In the genomic region with DNA sequence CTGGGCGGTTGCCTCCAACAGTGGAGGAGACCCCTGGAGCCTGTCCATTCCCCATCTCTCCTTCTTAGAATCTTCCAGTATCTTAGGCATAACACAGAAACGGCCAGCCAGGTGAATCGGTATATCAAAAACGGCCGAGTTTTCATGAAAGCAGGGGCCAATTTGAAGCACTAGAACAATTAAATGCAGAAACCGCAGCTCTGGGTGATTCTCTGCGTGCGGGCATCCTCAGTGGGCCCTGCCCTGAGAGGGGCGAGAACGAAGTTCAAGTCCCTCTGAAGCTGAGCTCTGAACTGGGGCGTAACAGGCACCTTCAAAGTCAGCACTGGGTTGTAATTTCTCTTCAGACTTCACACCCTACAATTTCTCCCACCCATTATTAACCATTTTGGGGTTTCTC, we compare ENCODE assay signal across 9 mouse cellular contexts. TPM values are rescaled to one million over a fixed set of nuclear protein-coding genes. Genes with fewer than 3 reads are reported as not detected.
DNase-seq lines count a peak whose midpoint lies in the region; ATAC-seq and TF ChIP-seq lines count a peak whose summit lies in the region.
"Had no signal": no experiment of that assay in that cellular context is flagged by ENCODE, and none has a peak within 500 bp of the region (broad histone marks: within the 10 kb centered on the region; RNA-seq: fewer than 3 reads in every experiment).

No protein-coding gene starts in this region.

- H3K36me3 ChIP-seq in kidney, embryonic 15.5 days = no peaks in the 10 kb centered on the region
- H3K36me3 ChIP-seq in kidney, adult 2 months (ENCODE audit: control insufficient read depth, insufficient read depth, low read length) = no peaks in the 10 kb centered on the region
- no peaks in the 10 kb centered on the region for H3K36me3 ChIP-seq in embryonic facial prominence, embryonic 14.5 days (ENCODE audit: control insufficient read depth, insufficient read depth, low read length)
- no peaks in the 10 kb centered on the region for H3K36me3 ChIP-seq in intestine, embryonic 14.5 days (ENCODE audit: control insufficient read depth, insufficient read depth, low read length)
- no peaks in the 10 kb centered on the region for H3K36me3 ChIP-seq in midbrain, postnatal 0 days (ENCODE audit: insufficient read depth, low read length)

- H3K27me3 ChIP-seq in kidney, embryonic 15.5 days = peaks cover 73% of the 10 kb centered on the region
- H3K27me3 ChIP-seq in kidney, adult 2 months (replicated peaks; ENCODE audit: control insufficient read depth, insufficient read depth, low read length) = peaks cover 13% of the 10 kb centered on the region
- H3K27me3 ChIP-seq in embryonic facial prominence, embryonic 14.5 days (replicated peaks; ENCODE audit: control insufficient read depth, insufficient read depth, low read length) = peaks cover 73% of the 10 kb centered on the region
- peaks cover 71% of the 10 kb centered on the region for H3K27me3 ChIP-seq in intestine, embryonic 14.5 days (replicated peaks; ENCODE audit: control insufficient read depth, insufficient read depth, low read length)
- H3K27me3 ChIP-seq in midbrain, postnatal 0 days (ENCODE audit: insufficient read depth, low read length) = peaks cover 60% of the 10 kb centered on the region

- H3K9me3 ChIP-seq in kidney, embryonic 15.5 days (replicated peaks) = no peaks in the 10 kb centered on the region
- H3K9me3 ChIP-seq in embryonic facial prominence, embryonic 14.5 days (ENCODE audit: control insufficient read depth, low read length) = no peaks in the 10 kb centered on the region
- H3K9me3 ChIP-seq in intestine, embryonic 14.5 days (ENCODE audit: control insufficient read depth, low read length) = no peaks in the 10 kb centered on the region
- no peaks in the 10 kb centered on the region for H3K9me3 ChIP-seq in midbrain, postnatal 0 days (ENCODE audit: low read length)

- 2% methylated on average over 11 of the region's 11 CpGs for WGBS in kidney, embryonic 15.5 days
- WGBS in kidney, adult 2 months = 6% methylated on average over 11 of the region's 11 CpGs
- WGBS in embryonic facial prominence, embryonic 14.5 days = under 1% methylated on average over 11 of the region's 11 CpGs
- WGBS in intestine, embryonic 14.5 days = 2% methylated on average over 11 of the region's 11 CpGs
- WGBS in midbrain, postnatal 0 days = 3% methylated on average over 11 of the region's 11 CpGs

- ATAC-seq in kidney, embryonic 15.5 days (replicated peaks; ENCODE audit: low FRiP score) = no peak; the same call in 1 of the 2 replicates
- ATAC-seq in embryonic facial prominence, embryonic 14.5 days (ENCODE audit: low read depth) = no peak
- ATAC-seq in intestine, embryonic 14.5 days (replicated peaks; ENCODE audit: low FRiP score, low TSS enrichment, low read depth) = no peak; the same call in 1 of the 2 replicates
- ATAC-seq in midbrain, postnatal 0 days (ENCODE audit: low FRiP score) = no peak

- H3K27ac ChIP-seq in kidney, embryonic 15.5 days = no peak overlapping the region
- no peak overlapping the region for H3K27ac ChIP-seq in kidney, adult 2 months (ENCODE audit: insufficient read depth, low read depth, low read length)
- H3K27ac ChIP-seq in embryonic facial prominence, embryonic 14.5 days (replicated peaks; ENCODE audit: low read depth, low read length) = no peak overlapping the region
- no peak overlapping the region for H3K27ac ChIP-seq in intestine, embryonic 14.5 days (ENCODE audit: low read depth)
- H3K27ac ChIP-seq in midbrain, postnatal 0 days (ENCODE audit: low read depth, low read length) = no peak overlapping the region

- peaks cover 13% of the 10 kb centered on the region for H3K4me1 ChIP-seq in kidney, embryonic 15.5 days
- H3K4me1 ChIP-seq in kidney, adult 2 months (ENCODE audit: control insufficient read depth, insufficient read depth, low read length) = no peaks in the 10 kb centered on the region
- peaks cover 4% of the 10 kb centered on the region; the same call in 1 of the 2 replicates for H3K4me1 ChIP-seq in embryonic facial prominence, embryonic 14.5 days (ENCODE audit: control insufficient read depth, insufficient read depth, low read length)
- 0 out of 2 replicates have a peak, but pooled peaks cover 2% of the 10 kb centered on the region for H3K4me1 ChIP-seq in intestine, embryonic 14.5 days (replicated peaks; ENCODE audit: control insufficient read depth, insufficient read depth, low read length)
- no peaks in the 10 kb centered on the region for H3K4me1 ChIP-seq in midbrain, postnatal 0 days (ENCODE audit: insufficient read depth, low read length)

- H3K4me3 ChIP-seq in kidney, embryonic 15.5 days (replicated peaks) = peak overlapping the region; percentile 59
- no peak overlapping the region for H3K4me3 ChIP-seq in kidney, adult 2 months (ENCODE audit: insufficient read depth, low read depth, low read length)
- peak overlapping the region; percentile 54 for H3K4me3 ChIP-seq in embryonic facial prominence, embryonic 14.5 days (ENCODE audit: low read depth, low read length)
- no peak overlapping the region for H3K4me3 ChIP-seq in intestine, embryonic 14.5 days (ENCODE audit: low read depth, low read length)
- no peak overlapping the region for H3K4me3 ChIP-seq in midbrain, postnatal 0 days (ENCODE audit: low read depth, low read length)

- H3K9ac ChIP-seq in kidney, embryonic 15.5 days = no peak overlapping the region
- no peak overlapping the region for H3K9ac ChIP-seq in embryonic facial prominence, embryonic 14.5 days (ENCODE audit: low read depth, low read length)
- H3K9ac ChIP-seq in intestine, embryonic 14.5 days (ENCODE audit: low read length) = no peak overlapping the region
- H3K9ac ChIP-seq in midbrain, postnatal 0 days (replicated peaks; ENCODE audit: low read length, poor library complexity, severe bottlenecking) = no peak overlapping the region

- no peak for DNase-seq in kidney, adult 2 months
- DNase-seq in embryonic facial prominence, embryonic 14.5 days (ENCODE audit: low spot score) = no peak
- no peak for DNase-seq in intestine, embryonic 14.5 days (ENCODE audit: low spot score)
- DNase-seq in midbrain, postnatal 0 days (ENCODE audit: low spot score) = no peak
- DNase-seq in B cell, adult 2 months = no peak
- DNase-seq in left cerebral cortex, postnatal 10 days (ENCODE audit: extremely low spot score in 1 of 2, low spot score in 2 of 2) = no peak
- DNase-seq in frontal cortex, postnatal 25 days (ENCODE audit: low spot score in 2 of 2) = no peak

- intact Hi-C loops in left cerebral cortex, postnatal 10 days (cut with DNase I) = no loop called here

- no peak for TF ChIP-seq CTCF in kidney, adult 2 months (conservative IDR thresholded peaks at IDR 0.05; ENCODE audit: insufficient read depth, insufficient read length, low read depth, low read length)
- no peak for TF ChIP-seq CTCF in midbrain, postnatal 0 days (IDR thresholded peaks at IDR 0.05)

- no peak for TF ChIP-seq POLR2A in kidney, adult 2 months (IDR thresholded peaks at IDR 0.05; ENCODE audit: low read depth, low read length)

- peak overlapping the region; percentile 97 for H3K4me2 ChIP-seq in kidney, embryonic 15.5 days
- peak overlapping the region; percentile 83 for H3K4me2 ChIP-seq in embryonic facial prominence, embryonic 14.5 days (ENCODE audit: low read depth, low read length)
- H3K4me2 ChIP-seq in intestine, embryonic 14.5 days (ENCODE audit: low read length) = peak overlapping the region; percentile 89
- H3K4me2 ChIP-seq in midbrain, postnatal 0 days (ENCODE audit: low read depth, low read length, poor library complexity, severe bottlenecking) = peak overlapping the region; percentile 56; the same call in 1 of the 2 replicates

RNA-seq across cellular contexts. Expression of a gene that starts 8.8 kb away (rescaled TPM):
- polyA plus RNA-seq in kidney, embryonic 15.5 days (2015; fragmentation: Nextera tagmentation; extraction: Ambion mirVana) = not detected in 2 replicates
- polyA plus RNA-seq in kidney, adult 2 months (2012; rRNA removed) = not detected in 2 replicates
- polyA plus RNA-seq in embryonic facial prominence, embryonic 14.5 days (2014; fragmentation: Nextera tagmentation; extraction: Ambion mirVana) = 1.9 and 3.5 TPM in 2 replicates
- not detected in 2 replicates for polyA plus RNA-seq in intestine, embryonic 14.5 days (2014; fragmentation: Nextera tagmentation; extraction: Ambion mirVana)
- 1.9 and 2.7 TPM in 2 replicates for total RNA-seq in midbrain, postnatal 0 days (2014; rRNA removed)
- 0.90 and 1.8 TPM in 2 replicates for polyA plus RNA-seq in midbrain, postnatal 0 days (2015; fragmentation: Nextera tagmentation; extraction: Ambion mirVana)
- total RNA-seq in left cerebral cortex, postnatal 10 days (2021) = 1 to 10 TPM; 2.5 to 4.0 TPM
- total RNA-seq: MEL had no signal

Comparison
In these comparisons a context has a peak if more than half of its experiments do, and no peak if none do; other contexts are left out.
1. H3K4me3 ChIP-seq: peak in kidney, embryonic 15.5 days (single experiment) and embryonic facial prominence, embryonic 14.5 days (single experiment); none in kidney, adult 2 months (single experiment), intestine, embryonic 14.5 days (single experiment) and midbrain, postnatal 0 days (single experiment).
2. Peak in every context shown above with its lines, with median percentiles within 50 percentile points of each other: H3K4me2 ChIP-seq.